Mouse (Mus musculus): Measurements from ENCODE around the gene Narfl.
"Not testable (repeated sequence)": the region's sequence is repeated elsewhere in the genome, so short reads cannot be mapped to it uniquely, and the experiment has no call there.

The Narfl gene

GRCm38 (mm10) chr17:25773549-25774120 is at the start of gene Narfl:
Gene Narfl (plus strand): TSS chr17:25773776.
- peak; percentile 97 for DNase-seq (ENCODE audit: low spot score)

- no peak for DNase-seq (ENCODE audit: low spot score)
These were observed 49.7 kb upstream of the Narfl start for GRCm38 (mm10) chr17:25723919-25724318.

- DNase-seq (ENCODE audit: low spot score): no peak
These were observed 48.3 kb upstream of the Narfl start for GRCm38 (mm10) chr17:25725264-25725663.

GRCm38 (mm10) chr17:25727265-25728008 is 46.1 kb upstream of the Narfl start, which contains the start of the genes Chtf18 and Rpusd1:
Gene Chtf18 (minus strand): TSS chr17:25727419.
Gene Rpusd1 (plus strand): TSS chr17:25727670.
- peak; percentile 99 for DNase-seq (ENCODE audit: low spot score)

- no peak for DNase-seq (ENCODE audit: low spot score)
These were observed 45.6 kb upstream of the Narfl start for GRCm38 (mm10) chr17:25728009-25728270.

- peak; percentile 75 for DNase-seq (ENCODE audit: low spot score)
These were observed 41.5 kb upstream of the Narfl start for GRCm38 (mm10) chr17:25732082-25732481.

- DNase-seq (ENCODE audit: low spot score): no peak
These were observed 38.3 kb upstream of the Narfl start for GRCm38 (mm10) chr17:25735246-25735645.

- no peak for DNase-seq (ENCODE audit: low spot score)
These were observed 37.8 kb upstream of the Narfl start, which contains the start of gene Mslnl for GRCm38 (mm10) chr17:25735745-25736144. Gene Mslnl (plus strand): TSS chr17:25736042.

GRCm38 (mm10) chr17:25738861-25739260 is 34.7 kb upstream of the Narfl start:
- DNase-seq (ENCODE audit: low spot score): no peak

- not testable (repeated sequence) for DNase-seq (ENCODE audit: low spot score)
These were observed 32.1 kb upstream of the Narfl start for GRCm38 (mm10) chr17:25741471-25741870.

- DNase-seq (ENCODE audit: low spot score): no peak
These were observed 29.7 kb upstream of the Narfl start for GRCm38 (mm10) chr17:25743831-25744230.

- DNase-seq (ENCODE audit: low spot score): no peak
These were observed 29.3 kb upstream of the Narfl start for GRCm38 (mm10) chr17:25744311-25744710.

GRCm38 (mm10) chr17:25748238-25748637 is 25.3 kb upstream of the Narfl start:
- no peak for DNase-seq (ENCODE audit: low spot score)

- DNase-seq (ENCODE audit: low spot score): no peak
These were observed 24.3 kb upstream of the Narfl start for GRCm38 (mm10) chr17:25749314-25749713.

GRCm38 (mm10) chr17:25751446-25751845 is 22.1 kb upstream of the Narfl start:
- DNase-seq (ENCODE audit: low spot score): no peak

- DNase-seq (ENCODE audit: low spot score): no peak
These were observed 19.3 kb upstream of the Narfl start, which contains the start of gene Msln for GRCm38 (mm10) chr17:25754241-25754640. Gene Msln (minus strand): TSS chr17:25754378.

- DNase-seq (ENCODE audit: low spot score): no peak
These were observed 18.5 kb upstream of the Narfl start for GRCm38 (mm10) chr17:25755086-25755485.

GRCm38 (mm10) chr17:25755627-25756377 is 17.8 kb upstream of the Narfl start:
- DNase-seq (ENCODE audit: low spot score): no peak

GRCm38 (mm10) chr17:25756378-25757242 is 17.0 kb upstream of the Narfl start:
- DNase-seq (ENCODE audit: low spot score): no peak

GRCm38 (mm10) chr17:25757691-25758090 is 15.9 kb upstream of the Narfl start:
- DNase-seq (ENCODE audit: low spot score): no peak

- DNase-seq (ENCODE audit: low spot score): no peak
These were observed 13.4 kb upstream of the Narfl start for GRCm38 (mm10) chr17:25760148-25760547.

GRCm38 (mm10) chr17:25761561-25761970 is 12.0 kb upstream of the Narfl start:
- DNase-seq (ENCODE audit: low spot score): peak; percentile 42

Data from layer of hippocampus, adult 9-10 months (tissue).